Mouse (Mus musculus) layer of hippocampus, postnatal 25 days (tissue): ENCODE results near the gene Rab31. TPM values are rescaled to one million over a fixed set of nuclear protein-coding genes. Genes with fewer than 3 reads are reported as not detected.
A peak's percentile ranks its signal among the peaks of the same experiment; 100 is the strongest.
"Not testable (repeated sequence)": the region's sequence is repeated elsewhere in the genome, so short reads cannot be mapped to it uniquely, and the experiment has no call there.

Experiments used
- DNase-seq, 2 experiments: peaks; one replicate each; pipeline ENCODE4 v3.0.0; 2022; ENCODE audit warnings: mixed read lengths in 2 of 2, low spot score in 1 of 2; ENCODE audit errors: extremely low spot score in 1 of 2
- total RNA-seq, 2 experiments: library from RNA; stranded (reverse); gene quantifications; 2 replicates each; pipeline ENCODE4 v1.2.3; 2021

The Rab31 gene
- total RNA-seq, 2 experiments from 2014 or later: 55.7 to 59.0 TPM

GRCm38 (mm10) chr17:65641734-65642218 is 130.8 kb downstream of the Rab31 start, which contains the start of gene Txndc2:
TSS of gene Txndc2 (minus strand) at chr17:65642168.
- no peak for DNase-seq

DNA sequence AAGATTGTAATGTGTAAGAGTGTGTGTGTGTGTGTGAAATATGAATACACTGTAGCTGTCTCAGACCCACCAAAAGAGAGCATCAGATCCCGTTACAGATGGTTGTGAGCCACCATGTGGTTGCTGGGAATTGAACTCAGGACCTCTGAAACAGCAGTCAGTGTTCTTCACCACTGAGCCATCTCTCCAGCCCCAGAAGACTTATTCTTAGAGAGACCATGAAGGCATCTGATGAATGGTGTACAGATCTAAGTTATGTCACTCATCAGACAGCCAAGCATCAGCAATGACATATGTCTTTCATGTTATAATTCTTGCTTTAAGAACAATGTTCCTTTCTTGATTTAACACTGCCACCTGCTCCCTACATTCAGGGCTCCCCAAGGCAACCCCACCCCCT is 133.4 kb downstream of the Rab31 start:
- no peak for DNase-seq

GRCm38 (mm10) chr17:65635715-65636360 is 136.7 kb downstream of the Rab31 start:
- DNase-seq: no peak

DNA sequence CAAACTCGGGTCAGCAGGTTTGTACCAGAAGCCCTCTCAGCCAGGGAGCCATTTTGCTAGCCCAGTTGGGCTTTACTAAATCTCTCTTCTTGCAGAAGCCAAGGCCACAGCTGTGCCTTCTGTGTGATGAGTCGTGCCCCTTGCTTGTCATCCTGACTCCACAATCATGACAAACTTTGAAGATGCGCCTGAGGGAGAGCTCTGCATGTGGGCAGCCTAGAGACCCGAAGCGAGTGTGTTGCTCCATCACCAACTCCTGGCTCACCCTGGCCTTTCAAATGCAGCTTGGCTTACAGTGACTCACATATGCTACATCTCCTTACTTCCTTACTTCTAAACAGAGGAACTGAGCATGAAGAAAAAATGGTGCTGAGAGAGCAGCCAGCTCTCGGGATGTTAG is 142.6 kb downstream of the Rab31 start:
- no peak for DNase-seq

- not testable (repeated sequence) for DNase-seq
Observed at GRCm38 (mm10) chr17:65628823-65629532, 143.6 kb downstream of the Rab31 start.

DNA sequence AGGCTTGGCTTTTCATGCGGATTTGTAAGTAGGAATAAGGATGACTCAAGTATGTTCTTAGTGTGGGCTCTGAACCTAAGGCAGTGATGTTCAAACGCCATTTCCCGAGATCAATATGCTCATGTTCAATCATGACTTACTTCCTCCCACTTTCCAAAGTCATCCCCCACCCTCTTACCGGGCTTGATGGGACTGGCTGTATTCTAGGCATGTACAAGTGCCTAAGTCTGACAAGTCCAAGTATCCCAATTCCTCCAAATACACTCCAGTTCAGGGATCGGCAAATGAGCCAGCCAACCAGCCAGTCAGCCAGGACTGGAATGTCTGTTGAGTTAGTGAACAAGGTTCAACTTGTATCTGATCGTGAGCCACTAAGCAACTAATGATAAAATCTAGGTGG is 146.3 kb downstream of the Rab31 start:
- DNase-seq: no peak

DNA sequence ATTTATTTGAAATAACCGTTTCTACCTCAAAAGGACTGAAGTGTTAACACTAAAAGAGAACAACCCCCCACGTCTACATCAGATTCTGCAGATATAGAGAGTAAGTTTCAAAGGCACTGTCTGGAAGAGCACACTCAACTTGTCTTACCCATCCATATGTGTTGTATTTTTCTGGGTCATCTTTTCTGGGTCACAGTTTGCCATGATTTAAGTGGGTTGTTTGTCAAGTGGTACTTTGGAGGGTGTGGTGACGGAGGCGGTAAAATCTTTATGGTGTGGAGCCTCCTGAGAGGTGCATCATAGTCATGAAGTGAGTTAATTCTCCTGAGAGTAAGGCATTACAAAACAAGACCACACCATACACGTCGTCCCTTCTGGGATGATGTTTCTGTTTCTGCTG is 147.0 kb downstream of the Rab31 start:
- no peak for DNase-seq

DNA sequence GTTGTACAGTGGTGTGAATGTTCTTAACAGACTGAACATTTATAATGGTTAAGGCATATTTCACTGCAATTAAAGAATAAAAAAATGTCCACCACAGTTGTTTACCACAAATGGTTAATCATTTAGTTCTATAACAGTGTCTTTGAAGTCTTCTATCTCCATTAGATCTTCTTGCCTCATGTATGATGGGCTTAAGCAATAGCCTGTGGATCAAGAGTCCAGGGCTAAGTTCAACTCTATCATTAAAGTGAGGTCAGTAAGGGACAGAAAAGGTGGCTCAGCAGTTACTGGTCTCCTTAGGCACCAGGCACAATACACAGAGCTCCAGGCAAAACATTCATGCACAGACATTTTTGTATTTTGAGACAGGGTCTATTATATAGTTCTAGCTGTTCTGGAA is 149.4 kb downstream of the Rab31 start:
- DNase-seq: no peak

DNA sequence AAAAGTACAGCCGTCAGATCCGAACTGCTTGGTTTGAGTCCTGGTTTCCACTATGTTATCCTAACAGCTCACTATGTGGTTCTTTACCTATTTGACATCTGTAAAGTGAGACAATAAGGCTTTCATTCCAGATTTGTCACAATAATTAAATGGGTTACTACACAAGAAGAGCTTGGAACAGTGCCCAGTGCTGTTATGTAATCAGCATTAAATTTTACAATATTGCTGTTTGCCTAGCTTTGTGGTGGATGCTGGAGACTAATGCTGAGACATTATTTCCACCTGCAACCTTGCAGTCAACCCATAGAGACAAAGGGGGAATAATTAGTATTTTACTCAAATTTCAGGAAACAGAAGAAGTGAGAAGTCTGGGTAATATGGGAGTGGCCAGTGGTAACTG is 154.1 kb downstream of the Rab31 start:
- DNase-seq: peak in 1 of 2 experiments; percentile 24

- DNase-seq: no peak
Observed at GRCm38 (mm10) chr17:65615678-65616077, 156.9 kb downstream of the Rab31 start.

DNA sequence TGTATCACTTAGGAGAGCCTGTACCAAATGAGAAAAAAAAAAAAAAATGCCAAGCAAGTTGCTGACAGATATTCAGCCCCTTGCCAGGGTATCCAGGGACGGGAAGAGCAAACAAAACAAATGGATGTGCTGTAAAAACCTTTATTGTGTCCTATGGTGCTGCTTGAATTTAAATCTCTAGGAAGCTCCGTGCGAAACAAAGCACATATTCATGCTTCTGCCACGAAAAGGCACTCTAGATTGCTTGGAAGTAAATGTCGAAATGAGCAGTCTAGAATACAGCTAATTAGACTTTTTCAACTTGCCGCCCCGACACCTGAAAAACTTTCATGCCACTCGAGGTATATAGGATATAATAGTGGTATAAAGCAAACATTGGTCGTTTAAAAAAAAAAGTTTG is 158.1 kb downstream of the Rab31 start:
- no peak for DNase-seq

- DNase-seq: peak; percentile 92 to 96
Observed at GRCm38 (mm10) chr17:65613463-65614412, 158.8 kb downstream of the Rab31 start, which contains the start of gene Vapa. TSS of gene Vapa (minus strand) at chr17:65613555.

DNA sequence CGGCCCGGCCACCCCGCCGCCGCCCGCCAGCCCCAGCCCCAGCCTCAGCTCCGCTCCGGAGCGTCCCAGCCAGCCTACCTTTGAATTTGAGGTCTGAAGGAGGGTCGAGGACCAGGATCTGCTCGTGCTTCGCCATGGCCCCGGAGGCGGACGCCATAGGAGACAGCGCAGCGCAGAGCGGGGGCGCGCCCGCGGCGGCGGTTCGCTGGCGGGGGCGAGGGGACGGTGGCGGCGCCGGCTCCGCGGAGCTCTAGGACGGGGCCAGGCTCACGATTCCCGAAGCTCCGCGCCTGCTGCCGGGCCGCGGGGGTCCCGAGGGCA is 159.4 kb downstream of the Rab31 start:
- no peak for DNase-seq

DNA sequence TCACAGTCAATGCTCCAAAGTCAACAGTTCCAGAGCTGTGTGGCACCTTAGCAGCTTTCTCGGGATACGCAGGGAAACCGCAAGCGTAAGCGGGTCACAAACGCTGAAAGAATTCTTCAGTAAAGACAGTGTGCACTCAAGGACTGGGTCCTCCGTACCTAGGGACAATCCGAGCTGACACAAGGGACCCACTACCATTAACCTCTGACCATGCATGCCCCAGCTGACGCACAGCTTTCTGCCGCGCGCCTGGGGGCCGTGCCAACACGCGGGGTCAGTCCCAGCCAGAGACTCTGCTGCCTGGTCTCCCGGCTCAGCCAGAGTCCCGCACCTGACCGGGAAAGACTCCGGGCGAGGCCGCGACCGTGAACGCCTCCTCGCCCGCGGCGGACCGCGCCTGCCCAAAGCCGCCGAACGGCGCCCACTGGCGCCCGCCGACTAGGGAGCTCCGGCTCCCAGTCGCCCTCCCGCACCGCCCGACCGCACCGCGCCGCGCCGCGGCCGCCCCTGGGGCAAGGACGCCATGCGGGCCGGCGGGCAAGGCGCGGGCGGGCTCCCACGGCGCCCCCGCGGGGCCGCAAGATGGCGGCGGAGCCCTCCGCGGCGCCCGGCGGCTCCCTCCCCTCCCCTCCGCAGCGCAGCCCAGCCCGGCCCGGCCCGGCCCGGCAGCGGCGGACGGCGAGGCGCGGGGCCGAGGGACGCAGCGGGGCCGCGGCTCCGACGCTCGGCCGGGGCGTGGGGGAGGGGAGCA is 160.0 kb downstream of the Rab31 start:
- DNase-seq: peak in 1 of 2 experiments; percentile 31

DNA sequence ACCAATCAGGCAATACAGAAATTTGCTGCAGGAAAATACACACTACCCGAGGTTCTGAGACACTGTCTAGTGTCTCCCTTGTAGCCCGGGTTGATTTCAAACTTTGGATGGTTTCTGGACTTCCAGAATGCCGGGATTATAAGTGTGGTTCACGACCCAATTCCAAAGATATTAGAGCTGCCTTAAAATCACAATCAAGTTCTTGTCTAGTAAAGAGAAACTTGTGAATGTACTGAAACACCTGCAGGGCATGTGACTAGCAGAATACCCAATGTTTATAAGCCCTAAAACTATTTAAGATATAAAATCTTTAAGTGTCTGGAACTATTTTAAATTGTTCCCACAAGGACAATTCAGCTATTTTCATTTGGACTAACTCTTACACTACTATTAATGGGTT is 160.8 kb downstream of the Rab31 start:
- DNase-seq: no peak

DNA sequence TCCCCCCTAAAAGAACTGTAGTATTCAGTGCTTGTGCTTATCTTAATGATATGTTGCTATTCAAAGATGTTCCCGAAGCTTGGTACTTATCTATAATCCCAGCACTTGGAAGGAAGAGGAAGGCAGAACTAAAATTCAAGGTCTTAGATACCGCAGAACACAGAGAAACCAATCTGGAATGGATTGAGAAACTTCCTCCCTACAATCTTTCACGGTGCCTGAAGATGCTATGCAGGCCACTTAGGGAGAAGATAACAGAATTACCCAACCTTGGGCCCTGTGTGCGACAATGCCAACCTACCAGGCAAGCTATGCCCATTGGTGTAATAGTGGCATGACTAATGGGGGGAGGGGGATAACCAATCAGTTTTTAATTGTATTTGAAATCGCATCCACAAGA is 163.8 kb downstream of the Rab31 start:
- DNase-seq: no peak

GRCm38 (mm10) chr17:65608312-65608687 is 164.3 kb downstream of the Rab31 start:
- no peak for DNase-seq

- DNase-seq: no peak
Observed at GRCm38 (mm10) chr17:65607574-65608311, 164.8 kb downstream of the Rab31 start.

GRCm38 (mm10) chr17:65606014-65606413 is 166.5 kb downstream of the Rab31 start:
- no peak for DNase-seq

- no peak for DNase-seq
Observed at GRCm38 (mm10) chr17:65604892-65605291, 167.7 kb downstream of the Rab31 start.
